Mouse (Mus musculus): ENCODE data around the gene Abt1. TPM values are rescaled to one million over a fixed set of nuclear protein-coding genes. Genes with fewer than 3 reads are reported as not detected.

Gene Abt1
- total RNA-seq, 2 experiments from 2014 or later = 9.0 to 9.5 TPM

- DNase-seq (ENCODE audit: low spot score in 2 of 2) = no peak
These were observed 16.2 kb upstream of the Abt1 start for GRCm38 (mm10) chr13:23439901-23440300.

GRCm38 (mm10) chr13:23438521-23438920 is 14.9 kb upstream of the Abt1 start:
- peak; percentile 55 to 57 for DNase-seq (ENCODE audit: low spot score in 2 of 2)

GRCm38 (mm10) chr13:23437908-23438307 is 14.2 kb upstream of the Abt1 start:
- DNase-seq (ENCODE audit: low spot score in 2 of 2) = peak; percentile 94 to 96

- peak; percentile 51 to 56 for DNase-seq (ENCODE audit: low spot score in 2 of 2)
These were observed 13.5 kb upstream of the Abt1 start for GRCm38 (mm10) chr13:23436861-23437822.

GRCm38 (mm10) chr13:23436231-23436661 is 12.6 kb upstream of the Abt1 start:
- DNase-seq (ENCODE audit: low spot score in 2 of 2) = peak; percentile 55 to 62

GRCm38 (mm10) chr13:23435676-23436075 is 12.0 kb upstream of the Abt1 start:
- DNase-seq (ENCODE audit: low spot score in 2 of 2) = no peak

- no peak for DNase-seq (ENCODE audit: low spot score in 2 of 2)
These were observed 11.6 kb upstream of the Abt1 start for GRCm38 (mm10) chr13:23435241-23435640.

- no peak for DNase-seq (ENCODE audit: low spot score in 2 of 2)
These were observed 10.8 kb upstream of the Abt1 start for GRCm38 (mm10) chr13:23434426-23434825.

- DNase-seq (ENCODE audit: low spot score in 2 of 2) = no peak
These were observed 10.1 kb upstream of the Abt1 start for GRCm38 (mm10) chr13:23433801-23434200.

GRCm38 (mm10) chr13:23433206-23433605 is 9.5 kb upstream of the Abt1 start:
- no peak for DNase-seq (ENCODE audit: low spot score in 2 of 2)

GRCm38 (mm10) chr13:23432562-23433201 is 9.0 kb upstream of the Abt1 start:
- peak; percentile 91 to 94 for DNase-seq (ENCODE audit: low spot score in 2 of 2)

GRCm38 (mm10) chr13:23431351-23431771 is 7.7 kb upstream of the Abt1 start:
- DNase-seq (ENCODE audit: low spot score in 2 of 2) = peak; percentile 80 to 85

GRCm38 (mm10) chr13:23430734-23431133 is 7.1 kb upstream of the Abt1 start:
- peak; percentile 73 to 82 for DNase-seq (ENCODE audit: low spot score in 2 of 2)

GRCm38 (mm10) chr13:23429771-23430380 is 6.2 kb upstream of the Abt1 start:
- no peak for DNase-seq (ENCODE audit: low spot score in 2 of 2)

GRCm38 (mm10) chr13:23428166-23428993 is 4.7 kb upstream of the Abt1 start:
- DNase-seq (ENCODE audit: low spot score in 2 of 2) = no peak

GRCm38 (mm10) chr13:23427401-23427910 is 3.8 kb upstream of the Abt1 start:
- DNase-seq (ENCODE audit: low spot score in 2 of 2) = no peak

GRCm38 (mm10) chr13:23426922-23427321 is 3.3 kb upstream of the Abt1 start:
- no peak for DNase-seq (ENCODE audit: low spot score in 2 of 2)

- DNase-seq (ENCODE audit: low spot score in 2 of 2) = peak; percentile 51 to 56
These were observed 2.7 kb upstream of the Abt1 start for GRCm38 (mm10) chr13:23426335-23426734.

GRCm38 (mm10) chr13:23425505-23425904 is 1.8 kb upstream of the Abt1 start:
- DNase-seq (ENCODE audit: low spot score in 2 of 2) = peak; percentile 74 to 78

GRCm38 (mm10) chr13:23424494-23425325 is 1.0 kb upstream of the Abt1 start:
- peak; percentile 83 to 92 for DNase-seq (ENCODE audit: low spot score in 2 of 2)
